Mouse (Mus musculus) mature B cell (primary cell): ENCODE measurements around the gene Ntrk1.

Experiments used
- in situ Hi-C: fragments of 300-500 bp; cut with MboI; formaldehyde crosslinking; loops from 2 replicates; pipeline ENCODE4 v1.14.3; 2019

The Ntrk1 gene

GRCm38 (mm10) chr3:87752567-87752966 lies 42.4 kb downstream of the Ntrk1 start:
- in situ Hi-C loops, result no loop called here

- in situ Hi-C loops, result no loop called here
These were observed 45.0 kb downstream of the Ntrk1 start for GRCm38 (mm10) chr3:87749977-87750376.

- in situ Hi-C loops, result no loop called here
These were observed 45.9 kb downstream of the Ntrk1 start for GRCm38 (mm10) chr3:87749036-87749435.

GRCm38 (mm10) chr3:87748431-87748830 lies 46.5 kb downstream of the Ntrk1 start, which contains the start of gene Lrrc71:
Gene Lrrc71, minus strand, starts transcription at chr3:87748625.
- in situ Hi-C loops, result no loop called here

- in situ Hi-C loops, result no loop called here
These were observed 49.8 kb downstream of the Ntrk1 start for GRCm38 (mm10) chr3:87745036-87745659.

GRCm38 (mm10) chr3:87743927-87744326 lies 51.0 kb downstream of the Ntrk1 start:
- in situ Hi-C loops, result no loop called here

GRCm38 (mm10) chr3:87742735-87743134 lies 52.2 kb downstream of the Ntrk1 start:
- in situ Hi-C loops, result no loop called here

- in situ Hi-C loops, result no loop called here
These were observed 52.9 kb downstream of the Ntrk1 start for GRCm38 (mm10) chr3:87742013-87742412.

GRCm38 (mm10) chr3:87738906-87739305 lies 56.1 kb downstream of the Ntrk1 start:
- in situ Hi-C loops, result no loop called here

GRCm38 (mm10) chr3:87735335-87735734 lies 59.6 kb downstream of the Ntrk1 start:
- in situ Hi-C loops, result no loop called here

- in situ Hi-C loops, result no loop called here
These were observed 60.8 kb downstream of the Ntrk1 start for GRCm38 (mm10) chr3:87733984-87734761.

GRCm38 (mm10) chr3:87733098-87733497 lies 61.9 kb downstream of the Ntrk1 start:
- in situ Hi-C loops, result no loop called here

- in situ Hi-C loops, result no loop called here
These were observed 66.3 kb downstream of the Ntrk1 start for GRCm38 (mm10) chr3:87728696-87729095.
